Mouse (Mus musculus): Measurements from ENCODE around the gene Tmem26.

The Tmem26 gene

DNA sequence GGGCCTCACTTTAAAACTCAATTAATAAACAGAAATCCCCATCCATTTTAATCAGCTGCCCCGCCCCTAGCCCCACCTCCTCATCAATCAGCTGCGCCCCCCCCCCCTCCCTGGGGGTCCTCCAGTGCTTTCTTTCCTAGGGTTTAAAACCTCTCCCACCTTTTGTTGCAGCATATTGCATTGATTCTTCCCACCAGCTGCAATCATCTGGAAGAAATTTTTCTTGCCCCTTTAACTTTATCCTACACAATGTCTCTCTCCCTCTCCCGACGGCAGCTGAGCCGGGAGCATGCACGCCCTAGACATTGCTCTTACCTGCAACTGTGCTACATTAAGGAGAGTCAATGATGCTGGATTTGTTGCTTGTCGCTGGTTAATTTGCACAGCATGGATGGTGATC, 36.3 kb downstream of the Tmem26 start:
- no peak for DNase-seq

DNA sequence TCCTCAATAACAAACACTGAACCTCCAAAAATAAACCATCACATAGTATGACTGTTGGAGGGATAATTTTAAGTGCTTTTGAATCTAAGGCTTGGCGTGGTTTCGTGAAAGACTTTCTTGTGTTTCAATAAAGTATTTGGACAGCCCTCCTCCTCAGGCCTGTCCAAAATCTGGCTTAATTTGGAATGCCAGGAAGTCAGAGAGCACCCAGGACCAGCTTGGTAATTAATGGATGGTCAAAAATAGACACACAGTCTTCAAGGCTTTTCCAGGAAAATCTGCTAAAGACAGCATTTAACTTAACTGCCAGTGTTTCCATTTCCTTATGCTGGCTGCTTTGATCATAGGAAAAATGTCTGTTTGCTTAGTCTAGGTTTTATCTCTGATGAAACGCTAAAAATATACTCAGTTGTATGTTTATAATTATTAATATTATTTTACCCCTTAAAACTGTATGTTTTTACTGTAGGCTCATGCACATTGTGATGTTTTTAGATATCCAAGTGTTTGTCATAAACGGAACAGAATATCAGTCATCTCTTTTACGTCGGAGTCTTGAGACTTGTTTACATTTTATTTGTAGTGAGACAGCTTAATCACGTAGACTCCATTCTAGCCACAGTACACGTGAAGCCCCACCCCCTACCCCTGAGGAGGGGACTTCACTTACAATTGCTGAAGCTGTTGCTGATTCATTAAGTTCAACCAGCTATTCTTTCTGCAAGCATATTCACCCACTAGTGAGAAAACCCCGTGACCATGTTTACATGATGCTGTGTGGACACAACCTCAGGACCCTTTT, 57.8 kb downstream of the Tmem26 start:
- DNase-seq = no peak

DNA sequence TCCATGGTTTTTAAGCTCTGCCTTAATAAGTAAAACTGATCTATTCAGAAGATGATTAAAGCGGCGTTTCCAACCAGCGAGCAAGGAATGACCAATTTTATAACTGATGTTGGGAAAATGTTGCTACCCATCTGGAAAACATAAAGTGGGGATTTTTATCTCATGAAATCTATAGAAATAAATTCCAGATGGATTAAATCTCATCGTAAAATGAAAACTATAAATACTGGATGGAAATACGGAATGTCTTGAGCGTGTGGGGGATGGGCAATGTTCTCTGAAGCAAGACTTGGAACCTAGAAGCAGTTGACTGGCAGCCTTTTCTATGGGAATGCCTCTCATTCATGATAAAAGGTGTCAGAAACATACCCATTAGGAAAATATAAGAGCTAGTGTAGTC, 59.3 kb downstream of the Tmem26 start:
- no peak for DNase-seq

DNA sequence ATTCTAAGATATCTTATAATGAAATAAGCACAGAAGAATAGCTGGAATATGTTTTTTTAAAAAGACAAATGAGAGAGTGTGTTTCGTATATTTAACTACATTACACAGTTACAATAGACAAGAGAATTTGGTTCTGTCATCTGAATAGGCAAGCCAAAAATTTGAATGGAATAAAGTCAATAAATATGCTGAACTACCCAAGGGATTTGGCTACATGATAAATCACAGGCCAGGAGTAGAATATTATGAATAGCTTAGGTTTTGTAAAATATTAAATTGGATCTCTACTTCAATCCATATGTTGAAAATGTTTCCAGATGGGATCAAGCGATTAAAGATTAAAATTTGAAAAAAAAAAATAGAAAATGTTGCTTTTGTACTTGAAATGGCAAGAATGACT, 60.4 kb downstream of the Tmem26 start:
- DNase-seq = no peak

DNA sequence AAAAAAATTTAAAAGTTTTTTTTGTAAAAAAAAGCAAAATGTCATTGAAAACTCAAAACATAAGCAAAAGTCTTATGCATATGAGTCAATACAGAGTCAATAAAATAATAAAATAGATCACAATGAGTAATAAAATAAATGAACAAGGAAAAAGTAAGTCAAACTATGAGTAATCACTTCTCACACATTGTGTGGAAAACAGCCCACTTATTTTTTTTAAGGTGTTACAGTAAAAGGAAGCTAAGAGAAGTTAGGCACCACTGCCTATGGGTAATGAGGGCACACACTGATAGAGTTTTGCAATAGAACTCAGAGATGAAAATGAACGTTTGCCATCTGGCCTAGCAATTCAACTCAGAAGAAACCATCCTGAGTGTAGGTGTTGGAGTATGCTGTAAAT, 61.0 kb downstream of the Tmem26 start:
- no peak for DNase-seq

DNA sequence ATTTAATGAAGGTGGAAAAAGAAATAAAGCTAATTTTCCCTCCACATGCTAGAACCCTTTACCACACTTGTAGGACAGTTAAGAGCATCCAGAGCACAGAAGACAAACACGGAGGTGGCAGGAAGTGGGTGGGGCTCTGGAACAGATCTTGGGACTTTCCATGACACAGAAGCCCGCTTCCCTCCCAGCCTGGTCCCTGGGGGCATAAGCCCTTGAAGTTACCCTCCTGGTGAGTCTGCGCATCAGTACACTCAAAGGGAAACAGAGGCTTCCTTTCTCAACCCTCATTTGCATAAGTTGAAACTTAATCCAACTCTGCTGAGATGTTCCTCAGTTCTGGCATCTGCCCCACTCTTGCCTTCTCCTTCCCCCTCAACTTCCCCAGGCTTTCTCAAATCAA, 72.0 kb downstream of the Tmem26 start:
- no peak for DNase-seq

DNA sequence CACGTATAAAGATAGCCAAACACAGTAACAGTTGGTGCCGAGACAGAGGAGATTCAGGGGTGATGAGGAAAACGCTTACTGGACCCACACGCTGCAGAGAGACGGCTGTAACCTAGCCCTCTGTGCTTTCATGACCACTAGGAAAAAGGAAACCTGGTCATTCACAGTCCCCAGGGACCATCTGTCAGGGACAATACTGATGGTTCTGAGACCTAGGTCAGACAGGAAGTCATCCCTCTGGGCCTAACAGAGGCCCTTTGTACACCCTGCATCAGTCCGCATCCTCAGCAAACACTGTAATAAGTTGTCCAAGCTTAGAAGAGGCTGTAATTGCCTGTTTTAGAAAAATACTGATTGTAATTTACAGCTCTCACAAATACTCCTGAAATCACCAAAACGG, 76.4 kb downstream of the Tmem26 start:
- DNase-seq = no peak

DNA sequence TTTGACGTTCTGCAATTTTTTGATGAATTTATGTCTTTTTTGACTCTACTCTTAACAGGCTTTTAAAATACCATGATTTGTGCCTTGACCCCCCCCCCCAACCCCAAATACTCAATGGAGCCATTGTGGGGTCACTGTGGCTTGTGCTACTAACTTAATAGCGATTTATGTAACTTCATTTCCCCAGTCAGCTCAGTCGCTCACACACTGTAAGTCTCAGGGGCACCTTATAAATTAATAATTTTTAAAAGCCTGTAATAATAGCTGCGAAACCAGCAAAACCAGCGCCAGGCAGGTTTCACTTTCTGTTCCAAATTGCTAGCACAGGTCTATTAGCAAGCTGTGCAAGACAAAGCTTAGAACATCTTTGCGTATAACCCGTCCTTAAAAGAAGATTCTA, 76.9 kb downstream of the Tmem26 start:
- DNase-seq = no peak

DNA sequence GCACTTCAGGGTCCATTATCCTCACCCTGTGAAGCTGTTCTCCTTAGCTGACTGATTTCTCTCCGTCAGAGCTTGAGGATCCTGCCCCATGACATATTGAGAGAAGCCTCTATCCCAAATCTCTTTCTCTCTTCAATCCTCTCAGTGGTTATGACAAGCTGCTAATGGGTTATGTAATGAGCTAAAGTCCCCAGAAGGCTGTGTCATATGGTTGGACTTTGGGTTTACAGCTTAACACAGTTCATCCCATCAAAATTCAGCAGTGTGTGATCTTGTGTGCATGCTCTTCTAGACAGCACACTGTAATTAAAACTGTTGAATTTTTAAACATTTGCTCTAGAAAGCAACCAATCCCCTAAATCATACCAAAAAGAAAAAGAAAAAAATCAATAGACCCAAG, 82.9 kb downstream of the Tmem26 start:
- no peak for DNase-seq

DNA sequence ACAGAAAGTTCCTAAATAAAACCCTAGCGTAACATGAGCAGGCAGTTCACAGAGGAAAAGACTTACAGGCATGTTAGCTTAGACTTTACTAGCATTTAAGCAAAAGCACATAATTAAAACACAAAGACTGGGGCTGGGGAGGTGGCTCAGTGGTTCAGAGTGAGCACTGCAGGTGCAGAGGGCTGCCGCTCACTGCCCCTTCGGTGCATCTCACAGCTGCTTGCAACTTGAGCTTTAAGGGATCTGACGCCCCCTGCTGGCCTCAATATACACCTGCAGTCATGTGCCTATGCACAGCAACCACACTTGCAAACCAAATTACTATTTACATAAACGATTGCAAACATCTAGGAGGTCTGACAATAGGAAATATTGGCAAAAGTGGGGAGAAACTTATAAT, 87.5 kb downstream of the Tmem26 start:
- DNase-seq = no peak

DNA sequence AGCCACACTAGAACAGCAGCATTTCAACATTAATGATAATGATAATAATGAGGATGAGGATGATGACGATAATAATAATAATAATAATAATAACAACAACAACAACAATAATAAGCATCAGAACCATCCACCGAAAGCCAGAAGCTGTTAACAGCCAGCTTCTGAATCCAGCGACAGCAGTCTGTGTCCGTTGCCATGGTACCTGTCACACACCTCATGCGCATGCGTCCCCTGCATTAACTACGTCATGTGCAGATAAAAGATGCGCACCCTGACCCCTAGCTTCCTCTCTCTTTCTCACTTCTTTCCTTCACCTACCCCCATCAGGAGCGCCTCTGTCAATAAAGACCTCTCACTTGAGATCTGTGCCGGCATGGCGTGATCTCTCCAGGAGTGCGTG, 89.3 kb downstream of the Tmem26 start:
- DNase-seq = no peak

DNA sequence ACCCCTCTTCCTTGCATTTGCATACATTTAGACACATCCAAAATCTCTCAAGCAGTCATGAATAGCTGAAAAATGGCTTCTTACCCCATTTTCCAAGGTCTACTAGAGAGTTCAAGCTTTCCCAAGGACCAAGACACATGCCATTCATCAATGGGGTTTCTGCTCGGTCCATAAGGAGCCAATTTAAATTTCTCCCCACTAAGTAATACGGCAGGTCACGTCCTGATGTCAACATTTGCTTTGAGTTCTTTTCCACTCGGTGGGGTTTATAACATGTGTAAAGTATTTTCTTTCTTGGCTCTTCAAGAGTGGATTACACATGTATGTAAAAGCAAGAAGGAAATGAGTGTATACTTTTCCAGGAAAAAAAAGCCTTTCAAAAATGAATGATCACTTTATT, 93.8 kb downstream of the Tmem26 start:
- DNase-seq = no peak

DNA sequence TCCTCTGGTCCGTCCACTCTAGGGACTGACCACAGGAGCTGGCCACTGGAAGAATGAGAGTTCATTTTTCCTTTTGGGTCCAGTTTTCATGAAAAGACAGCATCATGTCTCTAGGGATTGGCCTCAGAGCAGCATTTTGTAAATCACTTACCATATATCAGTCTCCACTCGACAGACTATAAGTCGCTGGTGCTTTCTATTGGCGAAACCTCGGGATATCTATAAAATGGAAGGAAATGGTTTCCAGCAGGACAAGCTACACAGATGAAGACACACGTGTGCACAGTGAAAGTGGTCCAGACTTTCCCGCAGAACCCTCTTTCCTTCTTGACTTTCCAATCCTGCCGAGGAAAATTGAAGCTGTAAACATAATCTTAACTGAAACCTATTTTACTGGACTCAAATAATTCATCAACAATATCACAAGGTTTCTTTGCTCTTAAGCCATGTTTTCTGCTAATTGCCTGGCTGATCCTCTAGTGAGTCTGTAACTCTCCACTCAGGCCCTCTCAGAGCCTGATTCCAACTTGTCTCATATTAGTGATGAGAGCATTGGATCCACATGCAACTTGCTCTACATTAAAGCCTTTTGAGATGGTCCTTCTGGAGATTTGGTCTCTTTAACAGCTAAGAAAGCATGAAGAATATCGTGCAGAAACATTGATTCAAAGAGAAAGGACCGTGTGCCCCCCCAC, 94.8 kb downstream of the Tmem26 start:
- no peak for DNase-seq

DNA sequence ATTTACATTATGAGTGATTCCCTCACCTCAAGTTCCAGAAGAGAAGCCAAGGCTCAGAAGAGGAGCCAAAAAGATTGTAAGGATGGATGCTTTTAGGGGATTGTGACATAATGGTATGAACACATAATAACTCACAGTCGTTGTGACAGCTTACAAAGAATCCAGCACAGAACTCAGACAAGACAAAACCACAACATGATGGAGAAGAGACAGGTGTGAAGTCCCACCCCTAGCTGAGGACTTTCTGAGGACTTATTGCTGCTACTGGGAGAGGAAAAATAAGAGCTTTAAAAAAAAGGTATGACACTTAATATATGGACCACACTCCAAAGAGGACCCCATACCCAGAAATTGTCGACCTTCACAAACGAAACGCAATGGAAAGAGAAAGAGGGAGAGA, 101.1 kb downstream of the Tmem26 start:
- no peak for DNase-seq

Measured in cerebellum, adult 11-12 months (tissue).